Mouse (Mus musculus) frontal cortex, adult 2 months (tissue): ENCODE data around the gene Dbh. TPM values are rescaled to one million over a fixed set of nuclear protein-coding genes. Genes with fewer than 3 reads are reported as not detected.

Source experiments
- DNase-seq, 2 experiments: peaks; one replicate each; pipeline ENCODE4 v3.0.0; 2022; ENCODE audit warnings: low spot score in 1 of 2; ENCODE audit errors: extremely low spot score in 1 of 2
- polyA plus RNA-seq: library from polyadenylated mRNA; depleted of rRNA; stranded (reverse); fragments of >200 nt; gene quantifications from 2 replicates; pipeline ENCODE4 v1.2.3, GENCODE M21; 2012; rRNA removed

Gene Dbh
- polyA plus RNA-seq, 1 experiment, result 0.50 TPM

DNA sequence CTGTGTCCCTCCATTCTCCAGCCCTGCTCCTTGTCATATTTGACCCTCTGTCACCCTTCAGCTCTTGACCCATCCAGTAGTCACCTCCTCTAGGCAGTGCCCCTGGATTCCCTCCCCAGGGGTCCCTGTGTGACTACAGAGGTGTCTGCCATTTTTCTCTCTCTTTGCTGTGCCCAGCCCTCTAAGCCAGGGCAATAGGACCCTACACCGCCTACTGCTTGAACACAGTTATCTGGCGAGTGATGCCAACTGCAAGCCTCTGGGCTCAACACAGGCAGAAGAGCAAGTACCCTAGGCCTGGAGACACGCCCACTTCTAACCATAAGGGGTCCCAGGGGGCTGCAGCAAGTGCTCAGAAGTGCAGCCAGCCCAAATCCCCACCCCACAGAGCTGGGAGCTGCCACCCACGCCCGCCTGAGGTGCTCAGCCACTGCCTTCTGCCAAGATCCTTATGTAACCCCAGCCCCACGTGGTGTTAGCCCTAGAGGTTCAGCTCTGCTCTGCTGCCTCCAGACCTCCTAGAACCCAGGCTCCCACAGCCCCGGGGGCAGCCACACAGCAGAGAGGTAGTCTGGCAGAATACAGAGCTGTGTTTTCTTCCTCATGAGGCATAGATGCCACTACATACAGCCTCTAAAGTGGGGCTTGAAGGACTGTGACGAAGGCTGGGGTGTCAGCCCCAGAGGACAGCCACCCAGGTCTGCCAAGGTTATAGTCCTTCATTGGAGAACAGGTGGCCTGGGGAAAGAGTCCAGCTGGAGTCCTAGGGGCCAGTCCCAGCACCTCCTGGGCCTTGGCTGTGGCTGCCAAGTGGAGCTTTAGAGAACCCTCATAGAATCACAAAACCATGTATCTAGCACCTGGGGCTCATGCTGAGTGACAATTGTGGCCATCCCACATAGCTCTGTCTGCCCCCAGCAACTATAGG is 47.2 kb downstream of the Dbh start:
- peak in 1 of 2 experiments; percentile 81 for DNase-seq

DNA sequence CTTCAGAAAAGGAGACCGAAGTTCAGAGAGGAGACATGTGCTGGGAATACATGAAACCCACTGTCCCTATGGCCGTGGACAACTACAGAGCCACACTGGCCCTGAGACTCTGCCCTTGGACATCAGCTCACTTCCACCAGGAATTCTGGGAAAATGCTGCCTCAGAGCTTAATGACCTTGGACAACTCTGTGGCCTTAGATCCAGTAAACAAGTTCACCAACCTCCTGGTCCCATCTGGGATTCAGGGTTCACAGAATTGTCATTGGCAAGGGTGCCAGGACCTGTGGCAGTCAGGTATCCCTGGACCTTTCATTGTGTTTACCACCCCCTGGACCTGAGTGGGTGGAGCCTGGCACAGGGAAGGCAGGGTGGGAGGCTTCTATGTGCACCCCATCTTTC is 50.5 kb downstream of the Dbh start:
- no peak for DNase-seq

DNA sequence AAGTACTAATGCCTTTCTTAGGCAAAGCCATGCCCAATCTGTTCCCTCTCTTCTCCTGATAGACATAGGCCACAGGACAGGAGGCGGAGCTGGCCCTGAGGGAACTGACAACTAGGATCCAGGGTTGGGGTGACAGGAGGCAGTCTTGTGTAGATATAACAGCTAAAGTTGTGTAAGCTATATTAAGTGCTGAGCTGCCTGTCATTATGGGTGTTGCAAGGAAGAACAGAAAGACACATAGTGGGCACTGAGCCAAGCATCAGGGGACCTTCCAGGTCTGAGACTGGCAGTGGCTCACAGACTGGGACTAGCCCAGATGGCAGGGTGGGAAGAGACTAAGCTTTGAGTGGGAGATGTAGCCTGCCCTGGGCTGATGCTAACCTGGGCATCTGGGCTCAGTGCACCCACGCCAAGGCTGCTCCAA is 53.1 kb downstream of the Dbh start:
- peak in 1 of 2 experiments; percentile 52 for DNase-seq

DNA sequence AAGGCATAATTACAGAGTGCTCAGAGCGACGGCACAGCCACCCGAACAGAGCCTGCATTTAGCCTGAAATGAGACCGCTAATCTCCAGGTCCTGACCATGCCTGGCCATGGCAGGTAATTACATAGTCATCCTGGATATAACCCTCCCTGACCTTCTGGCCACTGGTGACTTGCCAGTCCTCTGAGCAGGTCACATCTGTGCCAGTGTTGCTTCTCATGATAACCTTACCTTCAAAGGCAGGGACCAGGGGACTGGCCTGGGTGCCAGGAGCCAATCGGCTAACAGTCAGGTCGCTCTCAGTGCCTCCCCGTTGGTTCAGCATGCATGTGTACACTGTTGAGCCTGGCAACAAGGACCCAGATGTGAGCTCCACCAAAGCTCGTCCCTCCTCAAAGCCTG is 53.5 kb downstream of the Dbh start:
- no peak for DNase-seq

DNA sequence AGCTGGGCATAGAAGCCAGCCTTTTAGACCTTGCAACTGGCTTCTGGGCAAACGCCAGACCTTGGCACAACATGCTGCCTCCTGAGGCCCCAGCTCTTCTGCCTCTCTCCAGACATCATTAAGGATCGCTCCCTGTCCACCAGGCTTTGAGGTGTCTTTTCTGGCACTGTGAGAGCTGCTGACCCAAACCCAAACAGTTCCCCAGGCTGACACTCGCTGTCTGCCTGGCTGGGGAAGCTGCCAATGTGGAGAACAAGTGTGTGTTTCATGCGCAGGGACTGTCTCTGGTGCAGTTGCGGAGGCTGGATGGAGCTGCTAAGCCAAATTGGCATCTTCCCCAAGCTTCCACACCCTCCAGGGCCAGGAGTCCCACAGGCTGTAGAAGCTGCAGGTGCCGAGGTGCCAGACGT is 58.0 kb downstream of the Dbh start:
- peak; percentile 65 to 81 for DNase-seq

DNA sequence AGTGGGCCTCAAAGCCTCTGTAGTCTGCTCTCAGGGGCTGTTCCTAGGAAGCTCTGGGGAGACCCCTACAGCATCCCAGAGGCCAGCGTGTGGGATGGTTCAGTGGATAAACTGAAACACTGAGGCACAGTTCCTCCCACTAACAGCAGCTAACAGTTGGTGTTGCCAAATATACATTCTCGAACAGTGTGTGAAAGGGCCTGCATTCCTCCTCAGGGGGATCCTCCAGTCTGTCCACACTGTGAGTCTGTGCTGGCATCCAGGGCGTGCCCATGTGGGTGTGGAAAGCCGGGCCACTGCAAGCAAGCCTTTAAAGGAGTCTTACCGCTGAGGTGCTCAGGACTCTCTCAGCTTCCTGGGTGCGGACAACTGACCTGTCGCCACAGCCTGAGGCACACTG is 61.5 kb downstream of the Dbh start:
- DNase-seq, result peak; percentile 48 to 71

DNA sequence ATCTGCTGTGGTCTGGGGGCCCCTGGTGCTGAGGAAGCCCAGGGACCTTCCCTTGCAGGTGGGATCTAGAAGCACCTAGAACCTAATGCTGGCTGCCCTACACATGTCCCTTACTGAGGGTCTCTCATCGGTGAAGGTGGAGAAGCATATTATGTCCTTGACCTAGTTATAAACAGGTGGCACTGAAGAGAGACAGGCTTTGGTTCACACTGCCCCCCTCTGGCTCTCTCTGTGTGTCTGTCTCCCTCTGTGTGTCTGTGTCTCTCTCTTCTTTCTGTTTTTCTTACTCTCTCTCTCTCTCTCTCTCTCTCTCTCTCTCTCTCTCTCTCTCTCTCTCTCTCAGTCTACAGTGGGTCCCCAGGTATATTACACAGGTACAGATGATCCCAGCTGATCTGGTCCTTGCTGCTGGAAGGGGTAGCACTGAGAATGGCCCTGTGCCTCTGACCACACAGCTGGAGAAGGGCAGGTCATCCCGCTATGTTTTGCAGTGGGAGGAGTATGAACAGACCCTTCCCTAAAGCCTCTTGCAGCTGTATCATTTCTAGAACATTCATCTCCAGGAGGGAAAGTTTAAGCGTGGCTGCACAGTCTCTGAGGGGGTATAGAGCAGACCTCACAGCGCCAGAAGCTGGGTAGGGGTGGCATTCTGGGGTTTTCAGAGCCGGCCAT is 63.9 kb downstream of the Dbh start:
- DNase-seq, result no peak

DNA sequence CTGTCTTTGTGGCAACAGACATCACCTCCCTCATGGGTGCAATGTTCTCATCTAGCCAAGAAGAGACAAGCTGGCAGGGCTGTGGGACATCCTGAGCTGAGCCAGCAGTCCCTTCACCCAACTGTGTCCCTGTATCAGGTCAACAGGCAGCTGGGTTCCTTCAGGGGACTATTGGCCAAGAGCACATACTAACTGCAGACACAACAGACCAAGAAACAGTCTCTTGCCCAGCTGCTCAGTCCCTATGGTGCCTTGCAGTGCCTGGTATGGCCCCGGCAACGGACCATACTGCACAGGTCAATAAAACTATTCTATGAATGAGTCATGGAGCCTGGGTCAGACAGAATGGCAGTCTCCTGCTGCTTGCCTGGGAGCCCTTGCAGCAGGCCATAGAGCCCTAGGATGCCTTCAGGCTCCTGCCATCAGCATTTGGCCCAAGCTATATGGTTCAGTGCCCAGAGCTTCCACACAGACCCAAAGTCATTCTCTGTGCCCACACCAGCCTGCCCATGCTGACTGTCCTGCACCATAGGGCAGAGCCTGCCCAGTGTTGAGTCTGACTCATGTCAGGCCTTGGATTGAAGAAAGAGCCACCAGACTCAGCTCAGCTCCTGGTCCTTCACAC is 64.6 kb downstream of the Dbh start:
- no peak for DNase-seq

DNA sequence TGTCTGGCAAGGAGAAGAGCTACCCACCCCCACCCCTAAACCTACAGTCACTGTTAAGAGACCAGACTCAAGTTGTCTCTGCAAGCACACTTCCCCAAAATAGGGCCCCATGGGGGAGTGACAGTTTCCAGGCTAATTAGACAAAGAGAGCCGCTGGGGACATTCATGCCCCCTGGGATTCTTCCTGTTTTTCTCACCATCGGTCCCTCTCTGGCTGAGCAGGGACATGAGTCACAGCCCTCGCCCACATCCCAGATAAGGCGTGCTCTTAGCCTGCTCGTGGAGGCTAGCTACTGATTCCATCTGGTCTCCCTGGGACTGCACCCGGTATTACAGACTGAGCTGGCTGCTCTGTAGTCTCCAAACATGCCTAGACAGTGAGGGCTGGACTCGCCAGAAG is 67.3 kb downstream of the Dbh start:
- peak; percentile 49 to 81 for DNase-seq

Other genes starting within 250 kb of the Dbh start
- gene Surf2, start 248.9 kb upstream of the Dbh start, polyA plus RNA-seq, result 54.6 and 58.2 TPM in 2 replicates
- gene Surf1, start 248.7 kb upstream of the Dbh start, polyA plus RNA-seq, result 128 and 129 TPM in 2 replicates
- gene Surf4, start 231.3 kb upstream of the Dbh start, polyA plus RNA-seq, result 55.7 and 60.3 TPM in 2 replicates
- 0.29 and 0.32 TPM in 2 replicates for gene Stkld1, start 231.2 kb upstream of the Dbh start, polyA plus RNA-seq
- 69.6 and 71.2 TPM in 2 replicates for gene Rexo4, start 200.8 kb upstream of the Dbh start, polyA plus RNA-seq
- gene Adamts13, start 191.8 kb upstream of the Dbh start, polyA plus RNA-seq, result 3.5 TPM in 2 replicates
- gene Cacfd1, start 155.3 kb upstream of the Dbh start, polyA plus RNA-seq, result 63.3 and 64.0 TPM in 2 replicates
- gene Slc2a6, start 137.2 kb upstream of the Dbh start, polyA plus RNA-seq, result 35.2 and 39.0 TPM in 2 replicates
- gene Mymk, start 93.1 kb upstream of the Dbh start, polyA plus RNA-seq, result 0.65 and 0.74 TPM in 2 replicates
- 34.9 and 42.6 TPM in 2 replicates for gene Adamtsl2, start 85.9 kb upstream of the Dbh start, polyA plus RNA-seq
- 213 and 219 TPM in 2 replicates for gene Fam163b, start 22.7 kb upstream of the Dbh start, polyA plus RNA-seq
- 9.2 and 13.7 TPM in 2 replicates for gene Sardh, start 83.1 kb downstream of the Dbh start, polyA plus RNA-seq